Mouse (Mus musculus): Measurements from ENCODE around the gene Twsg1. TPM values are rescaled to one million over a fixed set of nuclear protein-coding genes. Genes with fewer than 3 reads are reported as not detected.

The Twsg1 gene
- polyA plus RNA-seq, 1 experiment from 2014 or later = 107 TPM

DNA sequence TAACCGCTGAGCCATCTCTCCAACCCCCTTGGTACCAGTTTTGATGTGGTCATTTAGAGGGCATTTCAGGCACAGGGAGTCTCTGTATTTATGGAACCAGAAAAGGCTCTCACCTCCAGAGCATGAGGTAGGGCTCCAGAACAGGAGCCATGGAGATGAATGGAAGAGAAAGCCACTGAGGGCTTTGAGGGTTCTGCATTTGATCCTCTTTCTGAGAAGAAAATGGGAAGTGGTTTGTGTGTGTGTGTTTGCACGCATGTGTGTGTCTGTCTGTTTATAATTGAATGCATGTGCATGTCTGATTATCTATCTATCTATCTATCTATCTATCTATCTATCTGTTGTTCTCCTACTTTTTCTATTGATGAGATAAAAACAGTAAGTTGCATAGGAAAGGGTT is 38.8 kb downstream of the Twsg1 start:
- Histone ChIP-seq H3K9ac (ENCODE audit: low read length) (no peak overlapping the region), H3K4me1 (replicated peaks; ENCODE audit: control insufficient read depth, insufficient read depth, low read length) (peaks cover 5% of the 10 kb centered on the region; the same call in 1 of the 2 replicates), H3K27me3 (ENCODE audit: control insufficient read depth, insufficient read depth, low read length) (no peaks in the 10 kb centered on the region), H3K27ac (ENCODE audit: low read depth, low read length) (no peak overlapping the region), H3K9me3 (ENCODE audit: control insufficient read depth, low read length) (no peaks in the 10 kb centered on the region), H3K4me3 (ENCODE audit: low read depth, low read length) (no peak overlapping the region), H3K4me2 (ENCODE audit: low read depth, low read length, severe bottlenecking) (no peak overlapping the region), H3K36me3 (ENCODE audit: control insufficient read depth, insufficient read depth, low read length) (no peaks in the 10 kb centered on the region)
- ATAC-seq (replicated peaks; ENCODE audit: low FRiP score) (no peak), DNase-seq (ENCODE audit: low spot score) (no peak)
- 84% methylated on average over 2 of the region's 2 CpGs for WGBS

DNA sequence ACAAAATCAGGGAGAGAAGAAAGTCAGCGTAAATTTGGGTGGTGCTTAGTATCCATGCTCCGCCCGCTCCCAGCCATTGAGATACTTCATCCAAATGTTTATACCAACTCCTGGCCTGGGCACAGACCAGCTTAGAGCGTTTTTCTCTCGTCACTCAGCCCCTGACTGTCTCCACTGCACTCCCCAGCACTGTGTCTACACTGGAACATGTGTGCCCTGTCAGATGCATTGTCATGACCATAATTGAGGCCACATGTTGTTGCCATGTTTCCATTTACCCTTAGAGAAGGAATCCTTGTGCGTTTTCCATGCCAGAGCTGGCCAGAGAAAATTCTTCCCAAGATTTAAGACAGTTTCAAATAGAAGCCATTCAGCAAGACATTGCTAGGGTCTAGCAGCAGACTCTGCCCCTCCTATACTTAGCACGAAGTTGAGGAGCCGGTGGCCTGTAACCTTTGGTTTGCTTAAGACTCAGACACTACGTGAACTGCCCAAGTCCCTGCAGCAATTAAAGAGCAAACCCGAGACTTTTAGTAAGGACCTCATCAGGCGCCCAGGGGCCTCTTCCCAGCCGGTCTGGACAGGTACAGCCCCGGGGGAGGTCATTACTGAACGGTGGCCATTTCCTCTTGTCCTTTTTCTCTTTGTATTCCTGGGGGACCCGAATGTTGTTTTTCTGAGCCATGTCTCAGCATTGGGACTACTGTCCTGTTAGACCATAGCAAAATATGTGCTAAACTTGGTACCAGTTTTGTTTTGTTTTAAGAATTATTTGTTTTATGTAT is 39.5 kb downstream of the Twsg1 start:
- Histone ChIP-seq H3K27ac (ENCODE audit: low read depth, low read length) (no peak overlapping the region), H3K4me1 (replicated peaks; ENCODE audit: control insufficient read depth, insufficient read depth, low read length) (peaks cover 5% of the 10 kb centered on the region; the same call in 1 of the 2 replicates), H3K27me3 (ENCODE audit: control insufficient read depth, insufficient read depth, low read length) (no peaks in the 10 kb centered on the region), H3K4me2 (ENCODE audit: low read depth, low read length, severe bottlenecking) (no peak overlapping the region), H3K36me3 (ENCODE audit: control insufficient read depth, insufficient read depth, low read length) (no peaks in the 10 kb centered on the region), H3K9me3 (ENCODE audit: control insufficient read depth, low read length) (no peaks in the 10 kb centered on the region), H3K9ac (ENCODE audit: low read length) (no peak overlapping the region), H3K4me3 (ENCODE audit: low read depth, low read length) (no peak overlapping the region)
- 77% methylated on average over 15 of the region's 15 CpGs for WGBS
- ATAC-seq (replicated peaks; ENCODE audit: low FRiP score) (no peak), DNase-seq (ENCODE audit: low spot score) (no peak)

DNA sequence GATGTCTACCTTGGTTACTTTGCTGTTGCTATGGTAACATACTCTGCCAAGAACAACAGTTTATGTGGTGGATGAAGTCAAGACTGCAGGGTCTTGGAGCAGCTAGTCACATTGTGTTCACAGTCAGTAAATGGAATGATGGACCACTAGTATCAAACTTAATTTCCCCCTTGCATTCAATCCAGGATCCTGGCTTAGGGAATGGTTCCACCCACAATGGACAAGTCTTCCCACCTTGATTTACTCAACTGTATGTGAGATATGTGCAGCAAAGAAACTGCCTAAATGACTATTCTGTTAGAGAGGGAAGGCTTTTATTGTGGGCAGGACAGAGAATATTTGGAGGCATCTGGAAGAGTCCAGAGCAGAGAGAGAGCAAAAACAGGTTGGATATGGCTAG is 42.8 kb downstream of the Twsg1 start:
- Histone ChIP-seq H3K4me2 (ENCODE audit: low read depth, low read length, severe bottlenecking) (no peak overlapping the region), H3K36me3 (ENCODE audit: control insufficient read depth, insufficient read depth, low read length) (no peaks in the 10 kb centered on the region; the same call in 1 of the 2 replicates), H3K4me1 (replicated peaks; ENCODE audit: control insufficient read depth, insufficient read depth, low read length) (no peaks in the 10 kb centered on the region), H3K27me3 (ENCODE audit: control insufficient read depth, insufficient read depth, low read length) (no peaks in the 10 kb centered on the region), H3K9ac (ENCODE audit: low read length) (no peak overlapping the region), H3K4me3 (ENCODE audit: low read depth, low read length) (no peak overlapping the region), H3K9me3 (ENCODE audit: control insufficient read depth, low read length) (no peaks in the 10 kb centered on the region), H3K27ac (ENCODE audit: low read depth, low read length) (no peak overlapping the region)
- ATAC-seq (replicated peaks; ENCODE audit: low FRiP score) = no peak
- no peak for DNase-seq (ENCODE audit: low spot score)

DNA sequence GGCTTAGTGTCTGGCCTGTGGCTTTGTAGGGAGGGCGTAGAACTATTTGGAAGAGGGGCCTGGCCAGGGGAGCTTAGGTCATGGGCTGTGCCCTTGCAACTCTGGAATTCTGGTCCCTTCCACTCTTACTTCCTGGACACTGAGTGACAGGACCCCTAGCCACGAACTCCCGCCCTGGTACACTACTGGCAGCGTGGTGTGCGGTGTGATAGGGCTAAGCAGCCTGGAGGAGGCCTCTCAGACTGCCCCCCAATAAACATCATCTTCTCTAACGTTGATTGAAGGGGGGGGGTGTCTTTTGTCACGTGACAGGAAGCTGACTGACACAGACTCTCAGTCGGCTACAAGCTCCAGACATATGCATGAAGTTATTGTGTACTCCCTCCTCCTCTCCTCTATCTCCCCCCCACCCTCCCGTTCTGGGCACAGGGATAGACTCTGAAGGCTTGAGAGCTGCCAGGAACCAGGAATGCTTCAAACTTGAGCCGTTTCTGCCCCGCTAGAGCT is 44.1 kb downstream of the Twsg1 start:
- H3K9ac ChIP-seq (ENCODE audit: low read length) = no peak overlapping the region
- H3K36me3 ChIP-seq (ENCODE audit: control insufficient read depth, insufficient read depth, low read length) = no peaks in the 10 kb centered on the region; the same call in 1 of the 2 replicates
- H3K9me3 ChIP-seq (ENCODE audit: control insufficient read depth, low read length) = no peaks in the 10 kb centered on the region
- no peak overlapping the region for H3K27ac ChIP-seq (ENCODE audit: low read depth, low read length)
- no peak overlapping the region for H3K4me3 ChIP-seq (ENCODE audit: low read depth, low read length)
- DNase-seq (ENCODE audit: low spot score) = no peak
- no peak overlapping the region for H3K4me2 ChIP-seq (ENCODE audit: low read depth, low read length, severe bottlenecking)
- no peaks in the 10 kb centered on the region for H3K4me1 ChIP-seq (replicated peaks; ENCODE audit: control insufficient read depth, insufficient read depth, low read length)
- 77% methylated on average over 11 of the region's 11 CpGs for WGBS
- no peaks in the 10 kb centered on the region for H3K27me3 ChIP-seq (ENCODE audit: control insufficient read depth, insufficient read depth, low read length)
- no peak for ATAC-seq (replicated peaks; ENCODE audit: low FRiP score)

DNA sequence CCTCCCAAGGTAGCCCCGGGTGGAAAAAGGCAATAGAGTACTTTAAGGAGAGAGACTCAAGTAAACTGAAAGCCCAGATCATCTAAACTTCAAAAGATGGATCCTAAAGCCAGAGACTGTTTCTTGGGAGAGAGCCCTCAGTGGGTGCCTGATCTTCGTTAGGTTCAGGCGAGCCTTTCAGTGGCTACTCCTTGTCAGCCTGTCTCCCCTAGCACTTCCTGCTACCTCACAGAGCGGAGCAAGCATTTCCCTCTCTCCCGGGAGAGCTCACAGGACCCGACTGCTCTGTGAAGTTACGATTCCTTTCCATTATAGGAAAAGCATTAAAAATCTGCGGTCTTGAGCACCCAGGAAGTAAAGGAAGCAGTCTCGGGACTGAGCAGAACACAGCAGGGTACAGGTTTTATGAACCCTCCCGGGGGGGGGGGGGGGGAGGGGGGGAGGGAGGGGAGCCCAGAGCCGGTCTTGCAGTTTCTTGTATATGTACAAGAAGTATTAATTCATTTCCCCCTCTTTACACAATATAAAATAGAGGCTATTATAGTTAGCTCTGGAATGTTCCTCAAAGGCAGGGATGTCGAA is 44.6 kb downstream of the Twsg1 start:
- H3K36me3 ChIP-seq (ENCODE audit: control insufficient read depth, insufficient read depth, low read length) = no peaks in the 10 kb centered on the region; the same call in 1 of the 2 replicates
- no peaks in the 10 kb centered on the region for H3K27me3 ChIP-seq (ENCODE audit: control insufficient read depth, insufficient read depth, low read length)
- no peaks in the 10 kb centered on the region for H3K4me1 ChIP-seq (replicated peaks; ENCODE audit: control insufficient read depth, insufficient read depth, low read length)
- H3K9me3 ChIP-seq (ENCODE audit: control insufficient read depth, low read length) = no peaks in the 10 kb centered on the region
- no peak overlapping the region for H3K9ac ChIP-seq (ENCODE audit: low read length)
- ATAC-seq (replicated peaks; ENCODE audit: low FRiP score) (no peak), DNase-seq (ENCODE audit: low spot score) (no peak)
- H3K27ac ChIP-seq (ENCODE audit: low read depth, low read length) = no peak overlapping the region
- no peak overlapping the region for H3K4me2 ChIP-seq (ENCODE audit: low read depth, low read length, severe bottlenecking)
- WGBS = 55% methylated on average over 11 of the region's 12 CpGs
- H3K4me3 ChIP-seq (ENCODE audit: low read depth, low read length) = no peak overlapping the region

DNA sequence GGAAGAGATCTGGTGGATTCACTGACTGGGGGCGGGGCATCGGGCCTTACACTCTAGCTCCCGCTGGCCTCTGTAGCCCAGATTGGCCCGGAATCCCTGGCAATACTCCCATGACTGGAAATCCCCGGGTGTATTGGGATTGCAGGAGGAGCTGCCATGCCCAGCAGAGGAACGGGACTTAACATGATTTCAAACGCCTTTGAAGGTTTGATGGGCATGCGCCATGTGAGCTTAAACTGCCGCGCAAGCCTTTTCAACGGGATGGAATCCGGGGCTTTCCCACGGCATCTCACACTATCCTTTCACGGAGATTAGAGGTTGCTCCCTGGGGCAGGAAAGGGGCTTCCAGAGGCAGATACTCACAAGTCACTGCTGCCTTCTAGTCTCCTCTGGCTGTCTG is 45.8 kb downstream of the Twsg1 start:
- H3K4me2 ChIP-seq (ENCODE audit: low read depth, low read length, severe bottlenecking) = no peak overlapping the region
- no peak overlapping the region for H3K4me3 ChIP-seq (ENCODE audit: low read depth, low read length)
- no peak overlapping the region for H3K9ac ChIP-seq (ENCODE audit: low read length)
- no peaks in the 10 kb centered on the region for H3K27me3 ChIP-seq (ENCODE audit: control insufficient read depth, insufficient read depth, low read length)
- H3K9me3 ChIP-seq (ENCODE audit: control insufficient read depth, low read length) = no peaks in the 10 kb centered on the region
- H3K4me1 ChIP-seq (replicated peaks; ENCODE audit: control insufficient read depth, insufficient read depth, low read length) = no peaks in the 10 kb centered on the region
- ATAC-seq (replicated peaks; ENCODE audit: low FRiP score) (no peak), DNase-seq (ENCODE audit: low spot score) (no peak)
- WGBS = 84% methylated on average over 14 of the region's 14 CpGs
- H3K36me3 ChIP-seq (ENCODE audit: control insufficient read depth, insufficient read depth, low read length) = no peaks in the 10 kb centered on the region; the same call in 1 of the 2 replicates
- no peak overlapping the region for H3K27ac ChIP-seq (ENCODE audit: low read depth, low read length)

DNA sequence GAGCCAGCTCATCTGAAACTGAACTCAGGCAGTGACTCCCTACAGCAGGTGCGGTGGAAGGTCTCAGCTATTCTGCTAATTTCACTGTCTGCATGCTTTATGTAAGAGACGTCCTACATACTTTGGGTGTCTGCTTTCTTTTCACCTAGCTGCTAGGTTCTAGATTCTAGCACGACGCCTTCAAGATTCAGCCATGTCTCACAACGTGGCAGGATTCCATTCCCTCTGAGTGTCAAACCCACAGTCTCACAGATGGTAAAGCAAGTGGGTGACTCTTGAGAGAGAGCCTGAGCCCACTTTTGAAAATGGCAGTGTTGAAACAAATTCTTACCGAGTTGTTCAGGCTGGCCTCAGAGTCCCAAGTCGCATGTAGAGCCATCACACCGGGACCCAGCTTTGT is 47.2 kb downstream of the Twsg1 start:
- Histone ChIP-seq H3K27me3 (ENCODE audit: control insufficient read depth, insufficient read depth, low read length) (no peaks in the 10 kb centered on the region), H3K27ac (ENCODE audit: low read depth, low read length) (no peak overlapping the region)
- 94% methylated on average over 8 of the region's 8 CpGs for WGBS

DNA sequence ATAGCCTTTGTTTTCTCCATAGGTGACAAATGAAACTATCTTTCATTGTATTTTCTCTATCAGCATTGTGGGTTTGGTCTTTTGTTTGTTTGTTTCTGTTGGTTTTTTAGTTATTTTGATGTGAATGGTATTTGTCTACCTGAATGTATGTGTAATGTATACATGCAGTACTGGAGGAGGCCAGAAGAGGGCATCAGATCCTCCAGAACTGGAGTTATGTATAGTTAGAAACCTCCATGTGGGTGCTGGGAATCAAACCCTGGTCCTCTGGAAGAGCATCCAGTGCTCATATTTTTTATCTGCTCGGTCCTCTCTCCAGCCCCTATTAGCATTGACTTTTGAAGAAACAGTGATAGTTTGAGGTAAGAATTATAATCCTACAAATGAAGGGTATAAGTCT is 48.0 kb downstream of the Twsg1 start:
- H3K36me3 ChIP-seq (ENCODE audit: control insufficient read depth, insufficient read depth, low read length) = no peaks in the 10 kb centered on the region; the same call in 1 of the 2 replicates
- no peak overlapping the region for H3K4me3 ChIP-seq (ENCODE audit: low read depth, low read length)
- H3K4me2 ChIP-seq (ENCODE audit: low read depth, low read length, severe bottlenecking) = no peak overlapping the region
- H3K27ac ChIP-seq (ENCODE audit: low read depth, low read length) = no peak overlapping the region
- no peak overlapping the region for H3K9ac ChIP-seq (ENCODE audit: low read length)
- no peaks in the 10 kb centered on the region for H3K27me3 ChIP-seq (ENCODE audit: control insufficient read depth, insufficient read depth, low read length)
- no peak for ATAC-seq (replicated peaks; ENCODE audit: low FRiP score)
- WGBS = 92% methylated on average over 1 of the region's 1 CpGs
- no peak for DNase-seq (ENCODE audit: low spot score)
- H3K4me1 ChIP-seq (replicated peaks; ENCODE audit: control insufficient read depth, insufficient read depth, low read length) = no peaks in the 10 kb centered on the region
- no peaks in the 10 kb centered on the region for H3K9me3 ChIP-seq (ENCODE audit: control insufficient read depth, low read length)

More for the DNA sequence above, 47.2 kb downstream of the Twsg1 start:
- Histone ChIP-seq H3K4me2 (ENCODE audit: low read depth, low read length, severe bottlenecking) (no peak overlapping the region), H3K4me3 (ENCODE audit: low read depth, low read length) (no peak overlapping the region), H3K36me3 (ENCODE audit: control insufficient read depth, insufficient read depth, low read length) (no peaks in the 10 kb centered on the region; the same call in 1 of the 2 replicates), H3K4me1 (replicated peaks; ENCODE audit: control insufficient read depth, insufficient read depth, low read length) (no peaks in the 10 kb centered on the region), H3K9me3 (ENCODE audit: control insufficient read depth, low read length) (no peaks in the 10 kb centered on the region), H3K9ac (ENCODE audit: low read length) (no peak overlapping the region)
- ATAC-seq (replicated peaks; ENCODE audit: low FRiP score) (no peak), DNase-seq (ENCODE audit: low spot score) (no peak)
